Mouse (Mus musculus): ENCODE results near the gene Dnah6. TPM values are rescaled to one million over a fixed set of nuclear protein-coding genes. Genes with fewer than 3 reads are reported as not detected.

Gene Dnah6
- total and polyA plus RNA-seq, 3 experiments: 0.05 to 0.27 (median 0.07) TPM

- Histone ChIP-seq H3K36me3 (ENCODE audit: control insufficient read depth, insufficient read depth, low read length) (no peaks in the 10 kb centered on the region), H3K79me2 (replicated peaks; ENCODE audit: control insufficient read depth, insufficient read depth, low read length) (no peaks in the 10 kb centered on the region), H3K27ac (no peak overlapping the region), H3K4me1 (ENCODE audit: control insufficient read depth, insufficient read depth, low read length) (no peaks in the 10 kb centered on the region), H3K27me3 (ENCODE audit: control insufficient read depth, insufficient read depth, low read length) (no peaks in the 10 kb centered on the region), H3K4me3 (no peak overlapping the region), H3K9ac (ENCODE audit: low read depth, low read length) (no peak overlapping the region)
- no peak for TF ChIP-seq CTCF (IDR thresholded peaks at IDR 0.05)
- TF ChIP-seq POLR2A (IDR thresholded peaks at IDR 0.05; ENCODE audit: insufficient read depth, low read depth, low read length): no peak
- TF ChIP-seq EP300 (IDR thresholded peaks at IDR 0.05; ENCODE audit: insufficient read depth, low read depth, low read length): no peak
- intact Hi-C loops (cut with DNase I): no loop called here
- DNase-seq: no peak
- WGBS: 63% methylated on average over 9 of the region's 9 CpGs
These were observed 93.9 kb downstream of the Dnah6 start for GRCm38 (mm10) chr6:73127594-73127993.

- no peak for DNase-seq
- H3K4me1 ChIP-seq (ENCODE audit: control insufficient read depth, insufficient read depth, low read length): no peaks in the 10 kb centered on the region
- H3K27me3 ChIP-seq (ENCODE audit: control insufficient read depth, insufficient read depth, low read length): no peaks in the 10 kb centered on the region
- intact Hi-C loops (cut with DNase I): no loop called here
- TF ChIP-seq POLR2A (IDR thresholded peaks at IDR 0.05; ENCODE audit: insufficient read depth, low read depth, low read length) (no peak), EP300 (IDR thresholded peaks at IDR 0.05; ENCODE audit: insufficient read depth, low read depth, low read length) (no peak), CTCF (IDR thresholded peaks at IDR 0.05) (no peak)
- no peak overlapping the region for H3K4me3 ChIP-seq
- no peak overlapping the region for H3K27ac ChIP-seq
- H3K79me2 ChIP-seq (replicated peaks; ENCODE audit: control insufficient read depth, insufficient read depth, low read length): no peaks in the 10 kb centered on the region
- WGBS: 85% methylated on average over 11 of the region's 11 CpGs
- no peaks in the 10 kb centered on the region for H3K36me3 ChIP-seq (ENCODE audit: control insufficient read depth, insufficient read depth, low read length)
- no peak overlapping the region for H3K9ac ChIP-seq (ENCODE audit: low read depth, low read length)
These were observed 101.1 kb downstream of the Dnah6 start for GRCm38 (mm10) chr6:73120348-73120747.

GRCm38 (mm10) chr6:73113898-73114297 is 107.6 kb downstream of the Dnah6 start:
- no peak overlapping the region for H3K4me3 ChIP-seq
- TF ChIP-seq EP300 (IDR thresholded peaks at IDR 0.05; ENCODE audit: insufficient read depth, low read depth, low read length) (no peak), POLR2A (IDR thresholded peaks at IDR 0.05; ENCODE audit: insufficient read depth, low read depth, low read length) (no peak), CTCF (IDR thresholded peaks at IDR 0.05) (no peak)
- H3K9ac ChIP-seq (ENCODE audit: low read depth, low read length): no peak overlapping the region
- peaks cover 3% of the 10 kb centered on the region; the same call in 1 of the 2 replicates for H3K4me1 ChIP-seq (ENCODE audit: control insufficient read depth, insufficient read depth, low read length)
- whole genome bisulfite sequencing: 28% methylated on average over 2 of the region's 2 CpGs
- H3K27ac ChIP-seq: no peak overlapping the region
- H3K36me3 ChIP-seq (ENCODE audit: control insufficient read depth, insufficient read depth, low read length): no peaks in the 10 kb centered on the region
- intact Hi-C loops (cut with DNase I): no loop called here
- DNase-seq: no peak
- H3K79me2 ChIP-seq (replicated peaks; ENCODE audit: control insufficient read depth, insufficient read depth, low read length): no peaks in the 10 kb centered on the region
- H3K27me3 ChIP-seq (ENCODE audit: control insufficient read depth, insufficient read depth, low read length): no peaks in the 10 kb centered on the region

- DNase-seq: no peak
- intact Hi-C loops (cut with DNase I): no loop called here
- no peak overlapping the region for H3K4me3 ChIP-seq
- no peaks in the 10 kb centered on the region for H3K79me2 ChIP-seq (replicated peaks; ENCODE audit: control insufficient read depth, insufficient read depth, low read length)
- TF ChIP-seq CTCF (IDR thresholded peaks at IDR 0.05) (no peak), EP300 (IDR thresholded peaks at IDR 0.05; ENCODE audit: insufficient read depth, low read depth, low read length) (no peak), POLR2A (IDR thresholded peaks at IDR 0.05; ENCODE audit: insufficient read depth, low read depth, low read length) (no peak)
- no peaks in the 10 kb centered on the region for H3K36me3 ChIP-seq (ENCODE audit: control insufficient read depth, insufficient read depth, low read length)
- H3K4me1 ChIP-seq (ENCODE audit: control insufficient read depth, insufficient read depth, low read length): peaks cover 3% of the 10 kb centered on the region; the same call in 1 of the 2 replicates
- no peaks in the 10 kb centered on the region for H3K27me3 ChIP-seq (ENCODE audit: control insufficient read depth, insufficient read depth, low read length)
- no peak overlapping the region for H3K9ac ChIP-seq (ENCODE audit: low read depth, low read length)
- 21% methylated on average over 2 of the region's 2 CpGs for WGBS
- no peak overlapping the region for H3K27ac ChIP-seq
These were observed 108.1 kb downstream of the Dnah6 start for GRCm38 (mm10) chr6:73113365-73113764.

GRCm38 (mm10) chr6:73093133-73093532 is 128.3 kb downstream of the Dnah6 start:
- Histone ChIP-seq H3K9ac (ENCODE audit: low read depth, low read length) (no peak overlapping the region), H3K4me1 (ENCODE audit: control insufficient read depth, insufficient read depth, low read length) (no peaks in the 10 kb centered on the region), H3K4me3 (no peak overlapping the region), H3K27me3 (ENCODE audit: control insufficient read depth, insufficient read depth, low read length) (no peaks in the 10 kb centered on the region), H3K36me3 (ENCODE audit: control insufficient read depth, insufficient read depth, low read length) (no peaks in the 10 kb centered on the region), H3K79me2 (replicated peaks; ENCODE audit: control insufficient read depth, insufficient read depth, low read length) (no peaks in the 10 kb centered on the region), H3K27ac (no peak overlapping the region)
- WGBS: 93% methylated on average over 4 of the region's 4 CpGs
- no peak for DNase-seq
- intact Hi-C loops (cut with DNase I): no loop called here
- TF ChIP-seq CTCF (IDR thresholded peaks at IDR 0.05): no peak
- no peak for TF ChIP-seq POLR2A (IDR thresholded peaks at IDR 0.05; ENCODE audit: insufficient read depth, low read depth, low read length)
- TF ChIP-seq EP300 (IDR thresholded peaks at IDR 0.05; ENCODE audit: insufficient read depth, low read depth, low read length): no peak

GRCm38 (mm10) chr6:73090836-73091235 is 130.6 kb downstream of the Dnah6 start:
- no peaks in the 10 kb centered on the region for H3K79me2 ChIP-seq (replicated peaks; ENCODE audit: control insufficient read depth, insufficient read depth, low read length)
- no peak overlapping the region for H3K27ac ChIP-seq
- H3K4me1 ChIP-seq (ENCODE audit: control insufficient read depth, insufficient read depth, low read length): no peaks in the 10 kb centered on the region
- H3K9ac ChIP-seq (ENCODE audit: low read depth, low read length): no peak overlapping the region
- H3K27me3 ChIP-seq (ENCODE audit: control insufficient read depth, insufficient read depth, low read length): no peaks in the 10 kb centered on the region
- H3K4me3 ChIP-seq: no peak overlapping the region
- intact Hi-C loops (cut with DNase I): no loop called here
- TF ChIP-seq EP300 (IDR thresholded peaks at IDR 0.05; ENCODE audit: insufficient read depth, low read depth, low read length) (no peak), POLR2A (IDR thresholded peaks at IDR 0.05; ENCODE audit: insufficient read depth, low read depth, low read length) (no peak), CTCF (IDR thresholded peaks at IDR 0.05) (no peak)
- H3K36me3 ChIP-seq (ENCODE audit: control insufficient read depth, insufficient read depth, low read length): no peaks in the 10 kb centered on the region
- DNase-seq: no peak
- WGBS: 66% methylated on average over 8 of the region's 8 CpGs

All from heart, adult 2 months (tissue).